Mouse (Mus musculus) liver, embryonic 14.5 days (tissue): ENCODE measurements around the gene Zfr2. TPM values are rescaled to one million over a fixed set of nuclear protein-coding genes. Genes with fewer than 3 reads are reported as not detected.

Source experiments
- ATAC-seq: fragments of 200-750 bp; cut with Nextera tagmentation; 2 replicates; pipeline ENCODE4 v1.8.0; 2017; ENCODE audit warnings: moderate number of reproducible peaks, mild to moderate bottlenecking, moderate library complexity; ENCODE audit not compliant: insufficient read depth
- DNase-seq, 3 experiments: peaks; one replicate each; pipeline ENCODE4 v3.0.0-alpha.2; 2012 to 2013; ENCODE audit warnings: low read depth in 3 of 3, low spot score in 3 of 3
- H3K27ac ChIP-seq: fragments of 300-500 bp; sonication (generic); 2 replicates; pipeline ENCODE4 v1.5.1; 2014; ENCODE audit warnings: moderate library complexity, mild to moderate bottlenecking, control low read depth, inconsistent platforms
- H3K27me3 ChIP-seq: fragments of 300-500 bp; sonication (generic); 2 replicates; pipeline ENCODE4 v1.6.1; 2014; ENCODE audit warnings: mild to moderate bottlenecking, low read length, moderate library complexity; ENCODE audit not compliant: control insufficient read depth, insufficient read depth
- H3K36me3 ChIP-seq: fragments of 300-500 bp; sonication (generic); replicated peaks from 2 replicates; pipeline ENCODE4 v1.6.1; 2014; ENCODE audit warnings: low read depth; ENCODE audit not compliant: control insufficient read depth, insufficient read depth
- H3K4me1 ChIP-seq, 2 experiments: fragments of 200-500 bp in 1 of 2; fragments of 300-500 bp in 1 of 2; sonication (generic) in 1 of 2; replicated peaks; 2 replicates each; pipeline ENCODE4 v1.6.1; 2012 to 2014; ENCODE audit warnings: antibody characterized with exemption in 1 of 2, inconsistent platforms in 1 of 2, low read length in 1 of 2; ENCODE audit not compliant: control insufficient read depth in 2 of 2, insufficient read depth in 2 of 2
- H3K4me2 ChIP-seq: fragments of 300-500 bp; sonication (generic); 2 replicates; pipeline ENCODE4 v1.6.1; 2014; ENCODE audit warnings: low read depth, mild to moderate bottlenecking, control low read depth, moderate library complexity
- H3K4me3 ChIP-seq, 2 experiments: fragments of 200-500 bp in 1 of 2; fragments of 300-500 bp in 1 of 2; sonication (generic) in 1 of 2; 2 replicates each; pipeline ENCODE4 v1.5.1; 2012 to 2014; ENCODE audit warnings: low read depth in 2 of 2, low read length in 2 of 2, mild to moderate bottlenecking in 2 of 2, control low read depth in 1 of 2, inconsistent platforms in 1 of 2, moderate library complexity in 1 of 2; ENCODE audit not compliant: insufficient read depth in 1 of 2
- H3K9ac ChIP-seq: fragments of 300-500 bp; sonication (generic); replicated peaks from 2 replicates; pipeline ENCODE4 v1.6.1; 2014; ENCODE audit warnings: mild to moderate bottlenecking, control low read depth, moderate library complexity
- H3K9me3 ChIP-seq: fragments of 300-500 bp; sonication (generic); 2 replicates; pipeline ENCODE4 v1.6.1; 2016; ENCODE audit warnings: low read length, mixed read lengths; ENCODE audit not compliant: control insufficient read depth
- CTCF ChIP-seq: IDR thresholded peaks from 2 replicates; pipeline ENCODE4 v1.5.1; 2016; ENCODE audit warnings: antibody characterized with exemption, low read depth, control low read depth
- EP300 ChIP-seq: IDR thresholded peaks from 2 replicates; pipeline ENCODE4 v1.6.1; 2016; ENCODE audit warnings: antibody characterized with exemption, low read depth
- WGBS: fragments of 180-500 bp; shearing (Covaris S2); extraction: QIAGEN DNeasy Blood & Tissue Kit; methylation state at CpG from one replicate; pipeline ENCODE4 v1.1.7; 2014; ENCODE audit not compliant: insufficient replicate concordance; 5-methylcytosine and 5-hydroxymethylcytosine counted together
- polyA plus RNA-seq, 2 experiments: library from polyadenylated mRNA; depleted of rRNA in 1 of 2; stranded (reverse) in 1 of 2; unstranded in 1 of 2; fragments of >200 nt; fragmentation: Nextera tagmentation in 1 of 2; extraction: Ambion mirVana in 1 of 2; gene quantifications; 2 replicates each; pipeline versions ENCODE4 v1.2.1 to v1.2.3; 2012 to 2014

Zfr2 gene
- polyA plus RNA-seq, 2 experiments = 0.38 to 0.46 TPM

GRCm38 (mm10) chr10:81230438-81231332, 2.3 kb upstream of the Zfr2 start, which contains the start of gene Atcay:
Atcay (minus strand) TSS chr10:81230833.
- no peak for TF ChIP-seq EP300
- TF ChIP-seq CTCF = peak; percentile 58
- 13% methylated on average over 27 of the region's 27 CpGs for WGBS
- Histone ChIP-seq H3K9ac (no peak within 1 kb of the TSS), H3K9me3 (no peaks in the 10 kb centered on the region), H3K27me3 (peaks cover 36% of the 10 kb centered on the region), H3K4me2 (no peak within 1 kb of the TSS), H3K27ac (no peak within 1 kb of the TSS), H3K4me1 (peaks cover 2 to 3% of the 10 kb centered on the region in 2 experiments; a peak in 2 of 4 replicates), H3K36me3 (no peaks in the 10 kb centered on the region), H3K4me3 (no peak within 1 kb of the TSS)
- DNase-seq (no peak), ATAC-seq (no peak)

- Histone ChIP-seq H3K9me3 (no peaks in the 10 kb centered on the region), H3K4me3 (no peak overlapping the region), H3K27ac (no peak overlapping the region), H3K9ac (no peak overlapping the region), H3K4me1 (peaks cover 2 to 3% of the 10 kb centered on the region in 2 experiments; a peak in 2 of 4 replicates), H3K36me3 (no peaks in the 10 kb centered on the region), H3K27me3 (peaks cover 36% of the 10 kb centered on the region), H3K4me2 (no peak overlapping the region)
- DNase-seq (no peak), ATAC-seq (no peak)
- 46% methylated on average over 7 of the region's 7 CpGs for WGBS
- no peak for TF ChIP-seq EP300
- TF ChIP-seq CTCF = no peak
Measured at GRCm38 (mm10) chr10:81231436-81231835, 1.5 kb upstream of the Zfr2 start.

GRCm38 (mm10) chr10:81233226-81233585, 251 bp downstream of the Zfr2 start:
- DNase-seq (no peak), ATAC-seq (peak; percentile 73)
- Histone ChIP-seq H3K27me3 (peaks cover 32% of the 10 kb centered on the region), H3K27ac (no peak overlapping the region), H3K4me1 (peaks cover 2 to 3% of the 10 kb centered on the region in 2 experiments; a peak in 2 of 4 replicates), H3K36me3 (no peaks in the 10 kb centered on the region), H3K9ac (peak overlapping the region; percentile 24), H3K9me3 (no peaks in the 10 kb centered on the region), H3K4me2 (peak overlapping the region; percentile 56), H3K4me3 (peak overlapping the region; percentile 55 to 66)
- 1% methylated on average over 28 of the region's 28 CpGs for WGBS
- TF ChIP-seq EP300 (no peak), CTCF (no peak)

GRCm38 (mm10) chr10:81234206-81234605, 1.3 kb downstream of the Zfr2 start:
- ATAC-seq (no peak), DNase-seq (no peak)
- Histone ChIP-seq H3K4me1 (peaks cover 2 to 3% of the 10 kb centered on the region in 2 experiments; a peak in 2 of 4 replicates), H3K9ac (no peak overlapping the region), H3K4me2 (no peak overlapping the region), H3K27me3 (peaks cover 30% of the 10 kb centered on the region), H3K36me3 (no peaks in the 10 kb centered on the region), H3K9me3 (no peaks in the 10 kb centered on the region), H3K27ac (no peak overlapping the region), H3K4me3 (no peak overlapping the region)
- TF ChIP-seq EP300 = no peak
- no peak for TF ChIP-seq CTCF
- WGBS = 59% methylated on average over 6 of the region's 6 CpGs
